Mouse (Mus musculus) thymus, adult 2 months (tissue): ENCODE data around the gene Kctd14.

ENCODE experiments used
- CTCF ChIP-seq: fragments of 200-500 bp; IDR thresholded peaks from 2 replicates; pipeline ENCODE4 v1.5.1; 2012; ENCODE audit warnings: mild to moderate bottlenecking, control low read depth, low read length, moderate library complexity, borderline replicate concordance; ENCODE audit not compliant: control insufficient read depth, poor library complexity, insufficient read depth; ENCODE audit errors: extremely low read depth
- POLR2A ChIP-seq: fragments of 200-500 bp; IDR thresholded peaks from 2 replicates; pipeline ENCODE4 v1.6.1; 2012; ENCODE audit warnings: mild to moderate bottlenecking, low read length, control low read depth, moderate library complexity; ENCODE audit not compliant: control insufficient read depth, poor library complexity, insufficient read depth; ENCODE audit errors: extremely low read depth

- TF ChIP-seq CTCF (no peak), POLR2A (no peak)
Observed at GRCm38 (mm10) chr7:97418717-97419116, 32.4 kb upstream of the Kctd14 start.
